Mouse (Mus musculus) adrenal gland (tissue): ENCODE measurements around the gene Zfp735.

Experiments used
- intact Hi-C: fragments of 180-260 bp; cut with DNase I; formaldehyde crosslinking; loops from one replicate; pipeline ENCODE4 v1.15.1; 2025
- long read RNA-seq, 2 experiments: library from polyadenylated mRNA; unstranded; transcript quantifications; one replicate each; pipeline ENCODE4 v2.0.0; 2020; ENCODE audit warnings: borderline replicate concordance in 1 of 2; ENCODE audit not compliant: insufficient replicate concordance in 1 of 2

Gene Zfp735
- long read RNA-seq, experiment 1, result 0 reads
- long read RNA-seq, experiment 2, result 0 reads

DNA sequence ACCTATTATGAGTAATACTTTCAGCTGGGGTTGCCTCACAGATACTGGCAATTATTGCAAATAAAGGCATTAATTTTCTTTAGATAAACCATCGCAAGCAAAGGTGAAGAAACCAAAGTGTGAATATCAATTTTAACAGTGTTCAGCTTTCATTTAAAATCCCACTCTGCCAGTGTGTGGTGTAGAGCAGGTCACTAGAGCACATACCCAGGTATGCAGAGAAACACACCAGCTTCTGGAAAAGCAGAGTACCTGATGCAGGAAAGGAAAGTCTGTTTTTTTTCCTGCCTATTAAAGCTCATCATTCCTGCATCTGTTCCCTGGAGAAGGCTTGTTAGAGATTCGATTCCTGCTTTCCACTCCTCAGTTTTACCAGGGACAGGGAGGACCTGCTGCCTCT, at the start of gene Zfp735:
Zfp735 (plus strand) TSS at position 301 of the 400 bp plus-strand sequence.
- intact Hi-C loops, result no loop called here

- intact Hi-C loops, result no loop called here
These were observed 70.5 kb downstream of the Zfp735 start for GRCm38 (mm10) chr11:73759115-73759514.
